Mouse (Mus musculus) limb, embryonic 11.5 days (tissue): ENCODE results near the gene Decr2. TPM values are rescaled to one million over a fixed set of nuclear protein-coding genes. Genes with fewer than 3 reads are reported as not detected.
"Not testable (repeated sequence)": the region's sequence is repeated elsewhere in the genome, so short reads cannot be mapped to it uniquely, and the experiment has no call there.

Experiments
- ATAC-seq: fragments of 200-750 bp; cut with Nextera tagmentation; 2 replicates; pipeline ENCODE4 v1.8.0; 2017; ENCODE audit warnings: low read depth; ENCODE audit not compliant: insufficient number of reproducible peaks, low FRiP score, low TSS enrichment
- DNase-seq: peaks from one replicate; pipeline ENCODE4 v3.0.0-alpha.2; 2015; ENCODE audit warnings: low spot score
- H3K27ac ChIP-seq: fragments of 300-500 bp; sonication (generic); replicated peaks from 2 replicates; pipeline ENCODE4 v1.5.1; 2014; ENCODE audit warnings: low read depth, mild to moderate bottlenecking, low read length
- H3K27me3 ChIP-seq: fragments of 300-500 bp; sonication (generic); 2 replicates; pipeline ENCODE4 v1.6.1; 2014; ENCODE audit warnings: mild to moderate bottlenecking, low read length, mixed read lengths; ENCODE audit not compliant: control insufficient read depth, insufficient read depth
- H3K36me3 ChIP-seq: fragments of 300-500 bp; sonication (generic); 2 replicates; pipeline ENCODE4 v1.6.1; 2014; ENCODE audit warnings: mild to moderate bottlenecking, low read length, moderate library complexity, mixed read lengths; ENCODE audit not compliant: control insufficient read depth, insufficient read depth
- H3K4me1 ChIP-seq: fragments of 300-500 bp; sonication (generic); 2 replicates; pipeline ENCODE4 v1.6.1; 2014; ENCODE audit warnings: low read length, mixed read lengths; ENCODE audit not compliant: control insufficient read depth, insufficient read depth
- H3K4me2 ChIP-seq: fragments of 300-500 bp; sonication (generic); 2 replicates; pipeline ENCODE4 v1.6.1; 2014; ENCODE audit warnings: low read depth, mild to moderate bottlenecking, moderate library complexity; ENCODE audit not compliant: severe bottlenecking
- H3K4me3 ChIP-seq: fragments of 300-500 bp; sonication (generic); 2 replicates; pipeline ENCODE4 v1.5.1; 2014; ENCODE audit warnings: low read depth, low read length
- H3K9ac ChIP-seq: fragments of 300-500 bp; sonication (generic); 2 replicates; pipeline ENCODE4 v1.6.1; 2014; ENCODE audit warnings: mild to moderate bottlenecking, low read length
- H3K9me3 ChIP-seq: fragments of 300-500 bp; sonication (generic); 2 replicates; pipeline ENCODE4 v1.6.1; 2016; ENCODE audit warnings: low read length; ENCODE audit not compliant: control insufficient read depth
- WGBS: fragments of 180-500 bp; shearing (Covaris S2); extraction: QIAGEN DNeasy Blood & Tissue Kit; methylation state at CpG from one replicate; pipeline ENCODE4 v1.1.7; 2014; 5-methylcytosine and 5-hydroxymethylcytosine counted together
- polyA plus RNA-seq: library from polyadenylated mRNA; unstranded; fragments of >200 nt; fragmentation: Nextera tagmentation; extraction: Ambion mirVana; gene quantifications from 2 replicates; pipeline ENCODE4 v1.2.1, GENCODE M21; 2014

Decr2 gene
- polyA plus RNA-seq, 1 experiment from 2014 or later: 19.0 TPM

DNA sequence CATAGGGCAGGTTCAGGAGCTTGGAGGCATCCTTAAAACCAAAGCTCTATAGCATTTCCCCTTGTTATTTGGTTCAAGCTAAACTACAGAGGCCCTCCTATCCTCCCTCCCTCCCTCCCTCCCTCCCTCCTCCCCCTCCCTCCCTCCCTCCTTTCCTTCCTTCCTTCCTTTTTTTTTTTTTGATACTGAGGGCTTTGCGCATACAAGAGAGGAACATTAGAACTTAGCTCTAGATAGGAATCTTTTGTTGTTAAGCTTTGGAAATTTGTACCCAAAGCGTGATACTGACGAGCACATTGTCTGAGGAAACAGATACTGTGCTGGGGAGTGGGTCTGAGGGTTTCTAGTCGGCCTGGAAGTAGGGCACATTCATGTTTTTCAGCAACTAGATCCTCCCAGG, 15.5 kb upstream of the Decr2 start:
- no peak for DNase-seq
- Histone ChIP-seq H3K9ac (no peak overlapping the region), H3K4me2 (no peak overlapping the region), H3K27ac (no peak overlapping the region), H3K4me3 (no peak overlapping the region), H3K27me3 (peaks cover 3% of the 10 kb centered on the region; the same call in 1 of the 2 replicates), H3K4me1 (peaks cover under 1% of the 10 kb centered on the region; the same call in 1 of the 2 replicates), H3K9me3 (no peaks in the 10 kb centered on the region), H3K36me3 (no peaks in the 10 kb centered on the region)
- no peak for ATAC-seq
- WGBS: 77% methylated on average over 4 of the region's 4 CpGs

DNA sequence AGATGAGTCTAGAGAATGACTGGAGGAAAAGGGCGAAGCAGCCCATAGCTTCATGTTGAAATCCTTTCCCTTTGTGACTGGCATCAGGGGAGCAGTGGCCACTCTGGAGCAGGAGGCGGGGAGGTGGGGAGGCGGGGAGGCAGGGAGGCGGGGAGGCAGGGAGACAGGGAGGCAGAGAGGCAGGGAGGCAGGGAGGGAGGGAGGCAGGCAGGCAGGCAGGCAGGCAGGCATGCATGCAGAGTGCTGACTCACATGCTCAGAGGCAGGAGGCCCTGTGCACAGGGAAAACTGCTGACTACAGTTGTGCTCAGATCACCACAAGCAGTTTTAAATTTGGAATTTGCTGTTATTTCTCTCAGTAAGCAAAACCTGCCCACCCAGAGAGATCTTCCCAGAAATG, 11.3 kb upstream of the Decr2 start:
- H3K4me1 ChIP-seq: no peaks in the 10 kb centered on the region
- H3K4me2 ChIP-seq: no peak overlapping the region
- no peak overlapping the region for H3K9ac ChIP-seq
- no peaks in the 10 kb centered on the region for H3K9me3 ChIP-seq
- H3K27ac ChIP-seq: no peak overlapping the region
- H3K27me3 ChIP-seq: no peaks in the 10 kb centered on the region
- H3K36me3 ChIP-seq: no peaks in the 10 kb centered on the region
- no peak overlapping the region for H3K4me3 ChIP-seq
- DNase-seq: no peak
- ATAC-seq: no peak
- 68% methylated on average over 4 of the region's 4 CpGs for WGBS

DNA sequence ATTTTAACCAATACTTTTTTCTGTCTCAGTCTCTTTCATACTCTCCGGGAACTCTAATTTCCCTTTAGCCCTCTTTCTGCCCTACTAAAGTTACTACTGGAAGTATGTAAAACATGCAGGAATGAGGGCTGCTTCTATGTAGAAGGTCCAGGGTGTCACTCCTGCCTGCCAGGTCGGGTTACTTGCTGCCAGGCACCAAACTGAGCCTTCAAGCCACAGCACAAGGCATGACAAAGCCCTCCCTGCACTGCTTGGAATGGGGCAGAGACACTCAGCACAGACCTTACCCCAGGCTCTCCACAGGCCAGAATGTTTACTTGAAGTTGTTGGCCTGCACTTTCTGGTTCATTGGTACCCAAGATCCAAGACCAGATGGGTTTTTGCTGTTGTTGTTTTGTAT, 10.0 kb upstream of the Decr2 start:
- Histone ChIP-seq H3K36me3 (no peaks in the 10 kb centered on the region), H3K9ac (no peak overlapping the region), H3K4me1 (no peaks in the 10 kb centered on the region), H3K27ac (no peak overlapping the region), H3K4me2 (no peak overlapping the region), H3K4me3 (no peak overlapping the region), H3K27me3 (no peaks in the 10 kb centered on the region), H3K9me3 (no peaks in the 10 kb centered on the region)
- ATAC-seq (no peak), DNase-seq (no peak)
- WGBS: 35% methylated on average over 2 of the region's 2 CpGs

DNA sequence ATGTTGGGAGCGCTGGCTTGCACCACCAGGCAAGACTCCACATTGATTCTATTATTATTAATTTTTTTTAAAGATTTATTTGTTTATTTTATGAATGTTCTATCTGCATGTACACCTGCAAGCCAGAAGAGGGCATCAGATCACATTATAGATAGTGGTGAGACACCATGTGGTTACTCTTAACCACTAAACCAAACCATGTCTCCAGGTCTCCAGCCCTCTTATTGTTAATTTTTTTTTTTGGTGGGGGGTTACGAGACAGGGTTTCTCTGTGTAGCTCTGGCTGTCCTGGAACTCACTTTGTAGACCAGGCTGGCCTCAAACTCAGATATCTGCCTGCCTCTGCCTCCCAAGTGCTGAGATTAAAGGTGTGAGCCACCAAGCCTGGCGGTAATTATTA, 9.2 kb upstream of the Decr2 start:
- H3K9ac ChIP-seq, ATAC-seq, H3K9me3 ChIP-seq, DNase-seq, H3K27me3 ChIP-seq, H3K4me1 ChIP-seq, H3K4me3 ChIP-seq, H3K27ac ChIP-seq, H3K4me2 ChIP-seq, H3K36me3 ChIP-seq: not testable (repeated sequence)
- WGBS: 64% methylated on average over 3 of the region's 3 CpGs

DNA sequence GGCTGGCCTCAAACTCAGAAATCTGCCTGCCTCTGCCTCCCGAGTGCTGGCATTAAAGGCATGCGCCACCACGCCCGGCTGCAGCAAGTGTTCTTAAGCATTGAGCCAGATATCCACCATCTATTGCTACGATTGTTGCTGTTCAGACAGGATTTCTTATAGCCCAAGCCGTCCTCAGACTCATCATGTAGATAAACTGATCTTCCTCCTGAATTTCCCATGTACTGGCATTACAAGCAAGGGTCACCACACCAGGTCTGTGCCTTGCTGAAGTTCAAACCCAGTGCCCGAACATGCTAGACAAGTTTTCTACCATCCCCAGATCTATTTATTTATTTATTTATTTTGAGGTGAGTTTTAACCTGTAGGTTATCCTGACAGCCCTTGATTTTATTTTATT, 8.3 kb upstream of the Decr2 start:
- DNase-seq (no peak), ATAC-seq (no peak)
- Histone ChIP-seq H3K9ac (no peak overlapping the region), H3K4me2 (no peak overlapping the region), H3K27me3 (no peaks in the 10 kb centered on the region), H3K27ac (no peak overlapping the region), H3K9me3 (no peaks in the 10 kb centered on the region), H3K36me3 (no peaks in the 10 kb centered on the region), H3K4me3 (no peak overlapping the region), H3K4me1 (no peaks in the 10 kb centered on the region)
- 90% methylated on average over 7 of the region's 7 CpGs for WGBS

DNA sequence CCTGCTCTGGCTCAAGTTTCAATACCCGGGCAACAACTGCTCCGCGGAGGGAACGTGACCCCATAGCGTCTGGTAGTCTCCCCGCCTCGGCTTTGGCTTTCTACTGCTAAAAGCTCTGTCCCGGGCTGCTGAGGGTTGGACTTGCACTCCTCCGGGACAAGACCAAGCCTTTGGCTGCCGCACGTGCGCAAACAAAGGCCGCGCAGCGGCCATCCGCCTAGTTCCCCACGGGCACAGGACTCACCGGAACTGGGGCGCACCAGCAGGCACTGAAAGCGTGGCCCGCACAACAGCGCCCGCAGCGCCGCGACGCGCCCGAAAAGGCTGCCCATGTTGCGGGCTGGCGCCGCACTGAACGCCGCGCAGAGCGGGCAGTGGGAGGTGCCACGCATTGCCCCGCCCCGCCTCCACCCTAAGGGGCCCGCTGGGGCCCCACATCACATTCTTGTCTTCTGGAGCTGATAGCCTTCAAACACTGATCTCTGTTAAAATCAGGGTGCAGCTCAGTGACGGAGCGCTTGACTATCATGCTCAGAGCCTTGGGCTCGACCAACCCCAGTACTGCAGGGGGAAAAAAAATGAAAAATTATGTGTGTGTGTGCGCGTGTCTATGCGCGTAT, 5.1 kb upstream of the Decr2 start, which contains the start of gene Nme4:
Nme4 (minus strand) TSS at position 482 of the 620 bp plus-strand sequence.
- Histone ChIP-seq H3K27me3 (no peaks in the 10 kb centered on the region), H3K4me3 (peak within 1 kb of the TSS; percentile 54), H3K4me2 (peak within 1 kb of the TSS; percentile 84), H3K36me3 (peaks cover 3% of the 10 kb centered on the region; the same call in 1 of the 2 replicates), H3K4me1 (no peaks in the 10 kb centered on the region), H3K9me3 (no peaks in the 10 kb centered on the region), H3K27ac (peak within 1 kb of the TSS; percentile 80), H3K9ac (peak within 1 kb of the TSS; percentile 84)
- DNase-seq (peak; percentile 77), ATAC-seq (peak; percentile 65)
- 3% methylated on average over 47 of the region's 47 CpGs for WGBS

DNA sequence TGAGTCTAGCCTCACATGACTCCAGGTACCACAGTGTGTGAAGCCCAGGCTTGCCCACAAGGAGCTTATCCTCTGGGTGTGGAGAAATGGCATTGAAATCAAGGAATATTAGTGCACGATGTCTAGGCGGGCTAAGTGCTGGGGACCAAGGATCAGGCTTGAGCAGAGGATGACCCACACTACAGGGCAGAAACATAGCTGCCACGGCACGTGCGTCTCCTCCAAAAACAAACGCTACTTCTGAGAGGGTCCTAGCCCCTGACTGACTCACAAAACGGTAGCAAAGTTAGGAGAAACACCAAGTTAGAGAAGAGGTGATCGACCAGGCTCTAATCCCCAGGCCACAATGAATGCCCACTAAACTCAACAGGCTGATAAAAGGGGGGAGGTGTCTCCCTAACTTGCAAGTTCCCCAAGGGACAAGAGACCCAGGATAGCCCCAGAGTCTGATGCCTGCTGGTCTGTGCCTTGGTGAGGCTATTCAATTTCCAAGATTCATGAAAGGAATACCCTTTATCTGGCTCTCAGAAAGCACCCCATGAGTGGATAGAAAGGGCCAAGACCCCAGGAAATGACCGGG, 4.5 kb upstream of the Decr2 start:
- DNase-seq (no peak), ATAC-seq (no peak)
- Histone ChIP-seq H3K9ac (peak overlapping the region; percentile 84), H3K27me3 (no peaks in the 10 kb centered on the region), H3K4me3 (peak overlapping the region; percentile 54), H3K27ac (peak overlapping the region; percentile 80; the same call in 1 of the 2 replicates), H3K9me3 (no peaks in the 10 kb centered on the region), H3K4me2 (peak overlapping the region; percentile 84), H3K36me3 (peaks cover 3% of the 10 kb centered on the region; the same call in 1 of the 2 replicates), H3K4me1 (no peaks in the 10 kb centered on the region)
- WGBS: 22% methylated on average over 9 of the region's 9 CpGs

DNA sequence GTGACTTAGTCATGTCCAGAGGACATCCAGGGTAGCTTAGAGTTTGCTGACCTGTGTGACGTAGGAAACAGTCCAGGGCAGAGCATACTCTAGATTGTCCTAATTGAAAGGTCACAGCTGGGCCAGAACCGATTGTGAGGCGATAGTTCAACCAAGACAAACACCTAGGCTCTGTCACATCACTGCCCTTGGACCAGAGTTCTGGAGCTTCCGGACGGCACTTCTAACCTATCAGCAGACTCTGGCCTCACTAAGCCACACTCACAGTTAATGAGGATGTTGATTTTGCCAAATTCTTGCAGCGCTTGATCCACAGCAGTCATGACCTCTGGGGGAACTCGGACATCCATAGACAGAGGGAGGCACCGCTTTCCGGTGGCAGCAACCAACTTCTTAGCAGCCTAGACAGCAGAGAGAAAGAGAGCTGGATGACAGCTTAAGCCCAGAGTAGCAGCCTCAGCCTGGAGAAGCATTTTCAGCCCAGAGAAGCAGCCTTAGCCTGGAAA, 3.0 kb downstream of the Decr2 start:
- no peaks in the 10 kb centered on the region for H3K27me3 ChIP-seq
- 88% methylated on average over 9 of the region's 9 CpGs for WGBS
- no peak overlapping the region for H3K4me3 ChIP-seq
- DNase-seq (no peak), ATAC-seq (no peak)
- H3K9ac ChIP-seq: no peak overlapping the region
- no peak overlapping the region for H3K4me2 ChIP-seq
- no peaks in the 10 kb centered on the region for H3K4me1 ChIP-seq
- peaks cover 3% of the 10 kb centered on the region; the same call in 1 of the 2 replicates for H3K36me3 ChIP-seq
- H3K27ac ChIP-seq: no peak overlapping the region
- H3K9me3 ChIP-seq: no peaks in the 10 kb centered on the region
